Mouse (Mus musculus) stomach, postnatal 0 days (tissue): ENCODE data around the gene Tenm2.

Experiments
- CTCF ChIP-seq: IDR thresholded peaks from 2 replicates; pipeline ENCODE4 v1.5.1; 2016; ENCODE audit warnings: antibody characterized with exemption, low read depth, mild to moderate bottlenecking, moderate library complexity
- EP300 ChIP-seq: optimal IDR thresholded peaks from 2 replicates; pipeline ENCODE3; 2016; ENCODE audit warnings: antibody characterized with exemption

- TF ChIP-seq CTCF = peak; percentile 54
- TF ChIP-seq EP300 = no peak
These were observed 989.6 kb downstream of the Tenm2 start for GRCm38 (mm10) chr11:36246152-36246551.
